14 mouse cellular contexts compared by ENCODE assay signal in genomic region chr16:93671064-93671463, GRCm38 (mm10). TPM values are rescaled to one million over a fixed set of nuclear protein-coding genes. Genes with fewer than 3 reads are reported as not detected.
DNase-seq lines count a peak whose midpoint lies in the region; ATAC-seq and TF ChIP-seq lines count a peak whose summit lies in the region.
"Had no signal": no experiment of that assay in that cellular context is flagged by ENCODE, and none has a peak within 500 bp of the region (broad histone marks: within the 10 kb centered on the region; RNA-seq: fewer than 3 reads in every experiment).

No protein-coding gene starts in this region.

- TF ChIP-seq POLR2A in lung, adult 2 months (IDR thresholded peaks at IDR 0.05; ENCODE audit: borderline replicate concordance, extremely low read depth, low read depth, low read length): no peak

- 84% methylated on average over 5 of the region's 5 CpGs for WGBS in heart, embryonic 10.5 days
- 83% methylated on average over 5 of the region's 5 CpGs for WGBS in heart, embryonic 12.5 days
- 86% methylated on average over 5 of the region's 5 CpGs for WGBS in lung, adult 2 months

- H3K9ac ChIP-seq in heart, embryonic 12.5 days: no peak overlapping the region
- H3K9ac ChIP-seq: limb, embryonic 15.5 days had no signal

- peak; percentile 41 for TF ChIP-seq CTCF in lung, adult 2 months (IDR thresholded peaks at IDR 0.05; ENCODE audit: insufficient read depth, low read length)

- no peak overlapping the region for H3K4me3 ChIP-seq in heart, embryonic 10.5 days
- no peak overlapping the region for H3K4me3 ChIP-seq in heart, embryonic 12.5 days
- H3K4me3 ChIP-seq in lung, adult 2 months (replicated peaks; ENCODE audit: extremely low read depth, low read depth, low read length): no peak overlapping the region
- H3K4me3 ChIP-seq: embryonic facial prominence, embryonic 10.5 days; forebrain, embryonic 10.5 days; limb, embryonic 15.5 days had no signal

- H3K36me3 ChIP-seq in heart, embryonic 10.5 days: no peaks in the 10 kb centered on the region
- no peaks in the 10 kb centered on the region for H3K36me3 ChIP-seq in heart, embryonic 12.5 days
- H3K36me3 ChIP-seq: embryonic facial prominence, embryonic 10.5 days; forebrain, embryonic 10.5 days; limb, embryonic 15.5 days had no signal

- H3K9me3 ChIP-seq in heart, embryonic 10.5 days: 0 out of 2 replicates have a peak, but pooled peaks cover 6% of the 10 kb centered on the region
- H3K9me3 ChIP-seq in heart, embryonic 12.5 days (replicated peaks): peaks cover 6% of the 10 kb centered on the region
- H3K9me3 ChIP-seq: limb, embryonic 15.5 days had no signal

- ATAC-seq in heart, embryonic 12.5 days (ENCODE audit: insufficient number of reproducible peaks, low FRiP score): no peak
- peak; percentile 76 for ATAC-seq in megakaryocyte progenitor cell, adult 5-6 weeks (replicated peaks; ENCODE audit: poor library complexity)

- no peak overlapping the region for H3K27ac ChIP-seq in heart, embryonic 10.5 days
- no peak overlapping the region for H3K27ac ChIP-seq in heart, embryonic 12.5 days (ENCODE audit: poor library complexity, severe bottlenecking)
- H3K27ac ChIP-seq: embryonic facial prominence, embryonic 10.5 days; forebrain, embryonic 10.5 days; limb, embryonic 15.5 days had no signal

- DNase-seq in heart, embryonic 10.5 days (ENCODE audit: low spot score): peak; percentile 48
- DNase-seq in lung, adult 2 months: no peak
- DNase-seq in lung, postnatal 10 days: no peak
- peak; percentile 50 for DNase-seq in R1 (ENCODE audit: low read depth, low spot score)
- DNase-seq in embryo, embryonic 11 days: no peak
- DNase-seq in heart, adult 18-20 months: no peak
- DNase-seq: gastrocnemius, postnatal 25 days; kidney, adult 8-10 months had no signal

- no peak overlapping the region for H3K4me2 ChIP-seq in heart, embryonic 12.5 days
- H3K4me2 ChIP-seq: limb, embryonic 15.5 days had no signal

- no peaks in the 10 kb centered on the region for H3K4me1 ChIP-seq in heart, embryonic 10.5 days
- H3K4me1 ChIP-seq in heart, embryonic 12.5 days (replicated peaks): no peaks in the 10 kb centered on the region
- no peaks in the 10 kb centered on the region for H3K4me1 ChIP-seq in lung, adult 2 months (ENCODE audit: control insufficient read depth, insufficient read depth, low read length)
- H3K4me1 ChIP-seq: embryonic facial prominence, embryonic 10.5 days; forebrain, embryonic 10.5 days; limb, embryonic 15.5 days had no signal

- H3K27me3 ChIP-seq in heart, embryonic 10.5 days (ENCODE audit: insufficient read depth, poor library complexity, severe bottlenecking): no peaks in the 10 kb centered on the region
- H3K27me3 ChIP-seq in heart, embryonic 12.5 days (replicated peaks): no peaks in the 10 kb centered on the region; the same call in 1 of the 2 replicates
- H3K27me3 ChIP-seq: limb, embryonic 15.5 days had no signal

RNA-seq across cellular contexts. Expression of gene Cbr3, which starts 12.0 kb away (rescaled TPM):
- polyA plus RNA-seq in heart, embryonic 10.5 days (2016; fragmentation: Nextera tagmentation; extraction: Ambion mirVana): 0.20 and 0.23 TPM in 2 replicates
- polyA plus RNA-seq in heart, embryonic 12.5 days (2016; fragmentation: Nextera tagmentation; extraction: Ambion mirVana): 0.69 TPM in 1 of 2 replicates, not detected in the other
- polyA plus RNA-seq in lung, adult 2 months (2012; rRNA removed): 25.7 and 31.6 TPM in 2 replicates
- total RNA-seq in megakaryocyte progenitor cell, adult 5-6 weeks (2015): 0.37 TPM in 1 of 2 replicates, not detected in the other
- total RNA-seq in megakaryocyte progenitor cell, adult 5-6 weeks (2017): 0.08 TPM in 1 of 2 replicates, not detected in the other
- total RNA-seq in heart, adult 18-20 months (2021): 1 to 10 TPM; 2.5 to 2.6 TPM

RNA-seq across cellular contexts. Expression of gene Dop1b, which starts 40.6 kb away (rescaled TPM):
- polyA plus RNA-seq in heart, embryonic 10.5 days (2016; fragmentation: Nextera tagmentation; extraction: Ambion mirVana): 6.3 and 7.4 TPM in 2 replicates
- polyA plus RNA-seq in heart, embryonic 12.5 days (2016; fragmentation: Nextera tagmentation; extraction: Ambion mirVana): 6.9 and 9.2 TPM in 2 replicates
- 61.2 and 68.3 TPM in 2 replicates for polyA plus RNA-seq in lung, adult 2 months (2012; rRNA removed)
- total RNA-seq in megakaryocyte progenitor cell, adult 5-6 weeks (2015): 8.6 and 9.7 TPM in 2 replicates
- 4.7 and 5.8 TPM in 2 replicates for total RNA-seq in megakaryocyte progenitor cell, adult 5-6 weeks (2017)
- total RNA-seq in heart, adult 18-20 months (2021): 10 to 100 TPM; 15.9 to 16.9 TPM

RNA-seq across cellular contexts. Expression of gene Gm5678, which starts 43.2 kb away (rescaled TPM):
- not detected in 2 replicates for polyA plus RNA-seq in heart, embryonic 10.5 days (2016; fragmentation: Nextera tagmentation; extraction: Ambion mirVana)
- polyA plus RNA-seq in heart, embryonic 12.5 days (2016; fragmentation: Nextera tagmentation; extraction: Ambion mirVana): not detected in 2 replicates
- not detected in 2 replicates for polyA plus RNA-seq in lung, adult 2 months (2012; rRNA removed)
- total RNA-seq in megakaryocyte progenitor cell, adult 5-6 weeks (2015): not detected in 2 replicates
- total RNA-seq in megakaryocyte progenitor cell, adult 5-6 weeks (2017): not detected in 2 replicates
- total RNA-seq in heart, adult 18-20 months (2021): 1 to 10 TPM in 1 of 2 experiments, under 1 TPM in 1; 0.95 to 1.7 TPM
- total RNA-seq: ES-E14 had no signal
- polyA plus RNA-seq: embryonic facial prominence, embryonic 10.5 days; forebrain, embryonic 10.5 days; limb, embryonic 15.5 days had no signal

Comparison
In these comparisons a context has a peak if more than half of its experiments do, and no peak if none do; other contexts are left out.
1. DNase-seq: peak in heart, embryonic 10.5 days (single experiment) and R1 (single experiment); none in lung, adult 2 months (single experiment), lung, postnatal 10 days (single experiment), embryo, embryonic 11 days (single experiment) and heart, adult 18-20 months (0 of 2).
2. RNA of gene Cbr3, which starts 12.0 kb away (polyA plus RNA-seq): 25.7 to 31.6 TPM in lung, adult 2 months; 0.20 to 0.23 TPM in heart, embryonic 10.5 days and 0.69 TPM in heart, embryonic 12.5 days; every median in the first group is over 10 times any median in the second.